Mouse (Mus musculus) E14TG2a.4 (cell line): ENCODE data around the gene Gm45062.

Experiments
- H3K27me3 ChIP-seq: 2 replicates; pipeline ENCODE4 v1.6.1; 2014; ENCODE audit warnings: low read length, control low read depth; ENCODE audit not compliant: insufficient read depth
- H3K36me3 ChIP-seq: 2 replicates; pipeline ENCODE4 v1.6.1; 2014; ENCODE audit warnings: low read length, control low read depth; ENCODE audit not compliant: insufficient read depth
- H3K4me1 ChIP-seq: replicated peaks from 2 replicates; pipeline ENCODE4 v1.6.1; 2014; ENCODE audit warnings: low read depth, low read length, control low read depth
- H3K4me3 ChIP-seq: replicated peaks from 2 replicates; pipeline ENCODE4 v1.5.1; 2014; ENCODE audit warnings: mild to moderate bottlenecking, low read length
- H3K9me3 ChIP-seq: 2 replicates; pipeline ENCODE4 v1.6.1; 2014; ENCODE audit warnings: low read length, control low read depth
- CTCF ChIP-seq: conservative IDR thresholded peaks from 2 replicates; pipeline ENCODE4 v1.5.1; 2014; ENCODE audit warnings: low read length
- NANOG ChIP-seq: IDR thresholded peaks from 2 replicates; pipeline ENCODE4 v1.6.1; 2014; ENCODE audit warnings: borderline replicate concordance, low read length, mixed read lengths
- POU5F1 ChIP-seq: IDR thresholded peaks from 2 replicates; pipeline ENCODE4 v1.6.1; 2014; ENCODE audit warnings: low read length, borderline replicate concordance

Gene Gm45062

DNA sequence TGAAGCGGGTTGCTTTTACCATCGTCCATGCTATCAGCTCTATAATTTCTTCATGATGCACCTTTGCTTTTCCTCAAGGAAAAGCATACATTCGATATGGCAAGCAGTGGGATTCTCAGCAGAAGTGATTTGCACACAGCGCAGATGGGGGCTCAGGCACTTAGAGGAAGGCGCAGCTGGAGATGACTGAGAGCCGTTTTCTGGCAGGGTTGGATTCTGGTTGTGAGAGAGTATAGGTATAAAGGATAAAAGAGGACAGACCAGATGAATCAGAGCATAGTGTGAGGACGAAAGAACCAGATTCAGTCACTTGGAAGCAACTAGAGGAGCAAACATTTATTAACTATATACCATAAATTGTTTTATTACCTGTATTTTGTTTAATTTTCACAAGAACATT is 286.5 kb downstream of the Gm45062 start:
- no peak for TF ChIP-seq POU5F1
- no peak for TF ChIP-seq CTCF
- TF ChIP-seq NANOG = no peak
- no peaks in the 10 kb centered on the region for H3K9me3 ChIP-seq
- no peaks in the 10 kb centered on the region for H3K4me1 ChIP-seq
- H3K4me3 ChIP-seq = no peak overlapping the region
- no peaks in the 10 kb centered on the region for H3K27me3 ChIP-seq
- H3K36me3 ChIP-seq = no peaks in the 10 kb centered on the region

DNA sequence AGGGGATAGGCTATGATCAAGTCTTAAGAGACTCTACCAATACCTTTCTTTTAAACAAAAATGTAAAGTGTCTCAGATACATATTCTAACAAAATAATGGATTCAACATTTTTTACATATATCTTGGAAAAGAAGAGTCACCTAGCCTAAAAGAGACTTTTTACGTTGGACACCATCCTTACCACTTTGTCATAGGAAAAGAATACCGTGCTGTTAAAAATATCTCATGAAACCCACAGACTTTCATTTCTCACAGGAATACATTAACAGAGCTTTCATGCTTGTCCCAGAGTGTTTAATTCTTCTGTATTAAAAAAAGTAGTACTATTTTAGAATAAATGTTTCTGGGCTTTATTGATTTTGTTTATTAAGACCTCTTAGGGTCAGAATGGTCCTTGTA is 291.9 kb downstream of the Gm45062 start:
- TF ChIP-seq POU5F1 (no peak), CTCF (no peak), NANOG (no peak)
- H3K36me3 ChIP-seq = no peaks in the 10 kb centered on the region
- no peaks in the 10 kb centered on the region for H3K27me3 ChIP-seq
- no peaks in the 10 kb centered on the region for H3K4me1 ChIP-seq
- H3K9me3 ChIP-seq = no peaks in the 10 kb centered on the region
- no peak overlapping the region for H3K4me3 ChIP-seq

DNA sequence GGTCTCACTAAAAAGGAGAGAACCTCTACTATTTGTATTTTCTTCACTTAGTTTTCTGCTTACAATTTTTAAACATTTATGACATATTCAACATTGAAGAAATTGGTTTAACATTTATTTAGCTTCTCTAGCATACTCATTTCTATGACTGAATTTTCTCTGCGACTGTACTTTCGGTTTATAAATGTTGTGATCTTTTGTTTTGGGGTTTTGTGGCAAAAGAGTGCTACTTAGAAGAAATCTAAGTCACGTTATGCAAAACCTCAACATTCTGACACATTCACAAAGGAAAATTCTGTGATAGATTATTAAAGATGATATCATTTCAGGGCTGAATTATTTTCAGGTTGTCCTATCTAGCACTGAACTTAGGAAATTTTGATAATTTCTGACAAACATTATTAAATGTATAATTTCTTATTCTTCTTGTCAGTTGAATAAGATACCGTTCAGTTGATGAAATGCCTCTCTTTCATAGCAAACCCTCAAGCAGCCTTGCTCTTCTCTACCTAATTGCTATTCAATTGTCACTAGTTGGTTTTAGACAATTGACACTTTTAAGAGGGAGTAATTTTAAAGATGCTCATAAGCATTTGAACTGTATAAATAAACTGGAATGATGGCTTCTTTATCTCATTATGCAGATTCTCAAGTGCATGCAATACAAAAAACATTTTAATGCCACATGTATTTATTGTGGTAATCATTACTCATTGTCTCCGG is 297.8 kb downstream of the Gm45062 start:
- H3K27me3 ChIP-seq = no peaks in the 10 kb centered on the region
- TF ChIP-seq NANOG (no peak), POU5F1 (no peak), CTCF (no peak)
- H3K4me1 ChIP-seq = no peaks in the 10 kb centered on the region
- H3K4me3 ChIP-seq = no peak overlapping the region
- H3K36me3 ChIP-seq = no peaks in the 10 kb centered on the region
- H3K9me3 ChIP-seq = no peaks in the 10 kb centered on the region

DNA sequence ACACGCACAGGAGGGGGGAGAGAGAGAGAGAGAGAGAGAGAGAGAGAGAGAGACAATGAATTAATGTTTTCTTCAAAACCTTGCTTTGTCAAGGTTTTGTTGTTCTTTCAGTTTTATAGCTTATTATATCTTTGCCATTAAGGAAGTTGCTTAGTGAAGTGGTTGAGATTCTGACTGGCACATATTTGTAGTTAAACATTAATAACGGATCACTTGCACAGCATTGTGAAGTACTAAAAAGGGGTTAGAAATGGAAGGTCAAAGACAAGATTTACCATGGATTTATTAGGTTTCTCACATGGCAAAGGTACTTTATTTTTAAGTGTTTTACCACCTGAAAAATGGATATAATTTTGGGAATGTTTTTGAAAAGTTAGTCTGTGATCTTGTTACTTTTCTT is 301.4 kb downstream of the Gm45062 start:
- Histone ChIP-seq H3K4me3 (no peak overlapping the region), H3K4me1 (no peaks in the 10 kb centered on the region), H3K36me3 (no peaks in the 10 kb centered on the region), H3K27me3 (no peaks in the 10 kb centered on the region), H3K9me3 (no peaks in the 10 kb centered on the region)
- TF ChIP-seq POU5F1 = no peak
- TF ChIP-seq NANOG = no peak
- TF ChIP-seq CTCF = no peak

DNA sequence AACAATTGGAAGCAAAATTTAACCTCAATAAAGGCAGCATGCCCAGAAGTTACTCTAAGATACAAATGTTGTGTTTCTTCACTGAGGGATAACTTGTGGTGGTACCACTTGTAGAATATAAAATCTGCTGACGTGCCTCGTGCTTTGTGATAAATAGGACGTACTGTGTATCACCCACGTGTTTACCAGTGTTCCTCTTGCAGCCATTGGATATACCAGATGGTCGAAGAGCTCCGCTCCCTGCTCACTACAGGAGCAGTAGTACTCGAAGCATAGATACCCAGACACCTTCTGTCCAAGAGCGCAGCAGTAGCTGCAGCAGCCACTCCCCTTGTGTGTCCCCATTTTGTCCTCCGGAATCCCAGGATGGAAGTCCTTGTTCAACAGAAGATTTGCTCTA is 323.1 kb downstream of the Gm45062 start:
- Histone ChIP-seq H3K27me3 (no peaks in the 10 kb centered on the region), H3K4me3 (no peak overlapping the region), H3K4me1 (no peaks in the 10 kb centered on the region), H3K36me3 (no peaks in the 10 kb centered on the region), H3K9me3 (no peaks in the 10 kb centered on the region)
- no peak for TF ChIP-seq CTCF
- TF ChIP-seq NANOG = no peak

DNA sequence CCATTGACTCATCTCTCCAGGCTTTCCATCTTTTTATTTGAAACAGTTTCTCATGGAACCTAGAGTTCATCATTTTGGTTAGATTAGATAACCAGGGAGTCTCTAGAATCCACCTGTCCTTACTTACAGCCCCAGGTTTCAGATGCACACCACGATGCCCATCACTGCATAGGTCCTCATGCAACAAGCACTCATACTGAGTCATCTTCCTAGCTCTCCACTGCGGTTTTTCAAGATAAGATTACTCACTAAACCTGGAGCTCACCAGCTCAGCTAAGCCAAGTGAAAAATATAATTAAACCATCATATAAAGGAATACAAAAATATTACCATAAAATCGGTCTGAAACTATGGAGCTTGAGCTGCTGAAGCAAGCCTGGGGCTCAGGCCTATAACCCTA is 324.6 kb downstream of the Gm45062 start:
- Histone ChIP-seq H3K27me3 (no peaks in the 10 kb centered on the region), H3K9me3 (no peaks in the 10 kb centered on the region), H3K4me1 (no peaks in the 10 kb centered on the region), H3K36me3 (no peaks in the 10 kb centered on the region), H3K4me3 (no peak overlapping the region)
- TF ChIP-seq CTCF (no peak), NANOG (no peak), POU5F1 (no peak)

DNA sequence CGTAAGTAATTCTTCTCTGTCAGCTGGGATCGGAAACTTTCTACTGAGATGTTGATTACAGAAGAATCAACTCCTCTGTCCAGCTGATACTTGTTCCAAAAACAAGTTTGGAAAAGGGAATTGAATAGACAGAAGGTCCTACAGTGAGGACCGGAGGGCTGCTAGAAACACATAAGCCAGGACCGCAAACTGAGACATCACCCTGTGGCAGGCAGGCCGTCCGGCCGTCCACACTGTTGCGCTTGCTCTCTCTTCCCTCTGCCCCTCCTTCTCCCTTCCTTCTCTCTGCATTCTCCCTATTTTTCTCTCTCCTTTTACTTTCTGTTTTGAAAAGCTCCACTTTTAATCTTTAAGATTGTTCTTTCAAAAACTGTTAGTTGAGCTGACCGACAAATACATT is 332.4 kb downstream of the Gm45062 start:
- no peaks in the 10 kb centered on the region for H3K36me3 ChIP-seq
- TF ChIP-seq POU5F1 (no peak), CTCF (no peak), NANOG (no peak)
- no peaks in the 10 kb centered on the region for H3K27me3 ChIP-seq
- no peaks in the 10 kb centered on the region for H3K4me1 ChIP-seq
- no peak overlapping the region for H3K4me3 ChIP-seq
- 0 out of 2 replicates have a peak, but pooled peaks cover 5% of the 10 kb centered on the region for H3K9me3 ChIP-seq

DNA sequence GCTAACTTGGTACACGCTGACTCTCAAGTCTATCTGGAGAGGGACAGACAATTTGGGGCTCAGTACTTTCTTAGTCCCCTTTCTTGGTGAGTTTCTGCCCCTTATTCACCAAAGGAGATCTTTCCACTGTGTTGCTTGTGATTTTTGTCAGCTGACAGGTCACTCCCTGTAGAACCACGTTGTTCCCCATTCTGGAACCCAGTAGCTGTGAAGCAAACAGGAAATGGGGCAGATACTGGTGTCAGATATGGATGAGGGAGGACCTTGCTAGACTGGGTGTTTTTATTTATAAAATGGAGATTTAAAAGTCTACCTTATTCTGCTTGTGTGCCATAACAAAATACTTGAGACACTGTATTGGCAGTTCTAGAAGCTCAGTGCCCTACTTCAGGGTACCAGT is 358.1 kb downstream of the Gm45062 start:
- H3K4me3 ChIP-seq = no peak overlapping the region
- H3K9me3 ChIP-seq = no peaks in the 10 kb centered on the region
- TF ChIP-seq NANOG (no peak), CTCF (no peak), POU5F1 (no peak)
- H3K4me1 ChIP-seq = no peaks in the 10 kb centered on the region
- no peaks in the 10 kb centered on the region for H3K36me3 ChIP-seq
- H3K27me3 ChIP-seq = no peaks in the 10 kb centered on the region
